Mouse (Mus musculus) testis, adult 2 months (tissue): ENCODE results near the gene Rtl5. TPM values are rescaled to one million over a fixed set of nuclear protein-coding genes. Genes with fewer than 3 reads are reported as not detected.

Experiments used
- H3K27ac ChIP-seq: fragments of 200-500 bp; 2 replicates; pipeline ENCODE4 v1.5.1; 2012; ENCODE audit warnings: low read depth, low read length; ENCODE audit not compliant: control insufficient read depth, insufficient read depth
- H3K27me3 ChIP-seq: fragments of 200-500 bp; 2 replicates; pipeline ENCODE4 v1.6.1; 2012; ENCODE audit warnings: mild to moderate bottlenecking, low read length, moderate library complexity; ENCODE audit not compliant: control insufficient read depth, insufficient read depth
- H3K36me3 ChIP-seq: fragments of 200-500 bp; 2 replicates; pipeline ENCODE4 v1.6.1; 2012; ENCODE audit warnings: mild to moderate bottlenecking, low read length; ENCODE audit not compliant: control insufficient read depth, insufficient read depth
- H3K4me1 ChIP-seq: fragments of 200-500 bp; 2 replicates; pipeline ENCODE4 v1.6.1; 2012; ENCODE audit warnings: low read length; ENCODE audit not compliant: control insufficient read depth, insufficient read depth
- H3K4me3 ChIP-seq: fragments of 200-500 bp; 2 replicates; pipeline ENCODE4 v1.5.1; 2012; ENCODE audit warnings: low read depth, mild to moderate bottlenecking, low read length, moderate library complexity, mixed read lengths; ENCODE audit not compliant: control insufficient read depth
- CTCF ChIP-seq: fragments of 200-500 bp; IDR thresholded peaks from 2 replicates; pipeline ENCODE4 v1.5.1; 2012; ENCODE audit warnings: low read depth, mild to moderate bottlenecking, inconsistent platforms, low read length, moderate library complexity; ENCODE audit not compliant: control insufficient read depth, insufficient read depth, insufficient replicate concordance
- POLR2A ChIP-seq: fragments of 200-500 bp; IDR thresholded peaks from 2 replicates; pipeline ENCODE4 v1.6.1; 2012; ENCODE audit warnings: low read depth, mild to moderate bottlenecking, inconsistent platforms, low read length, moderate library complexity; ENCODE audit not compliant: control insufficient read depth
- polyA plus RNA-seq: library from polyadenylated mRNA; depleted of rRNA; stranded (reverse); fragments of >200 nt; gene quantifications from 2 replicates; pipeline ENCODE4 v1.2.3, GENCODE M21; 2012; rRNA removed

The Rtl5 gene
- polyA plus RNA-seq, 1 experiment: 0.64 TPM

GRCm38 (mm10) chrX:102024976-102025375, 46.1 kb downstream of the Rtl5 start:
- Histone ChIP-seq H3K27ac (no peak overlapping the region), H3K4me3 (no peak overlapping the region), H3K36me3 (no peaks in the 10 kb centered on the region), H3K4me1 (no peaks in the 10 kb centered on the region), H3K27me3 (no peaks in the 10 kb centered on the region)
- TF ChIP-seq CTCF (no peak), POLR2A (no peak)

GRCm38 (mm10) chrX:102019471-102020240, 51.4 kb downstream of the Rtl5 start:
- Histone ChIP-seq H3K27me3 (no peaks in the 10 kb centered on the region), H3K27ac (no peak overlapping the region), H3K4me1 (no peaks in the 10 kb centered on the region), H3K4me3 (no peak overlapping the region), H3K36me3 (no peaks in the 10 kb centered on the region)
- TF ChIP-seq CTCF: no peak
- no peak for TF ChIP-seq POLR2A

GRCm38 (mm10) chrX:102018890-102019289, 52.2 kb downstream of the Rtl5 start:
- Histone ChIP-seq H3K27me3 (no peaks in the 10 kb centered on the region), H3K4me3 (no peak overlapping the region), H3K4me1 (no peaks in the 10 kb centered on the region), H3K36me3 (no peaks in the 10 kb centered on the region), H3K27ac (no peak overlapping the region)
- TF ChIP-seq POLR2A: no peak
- TF ChIP-seq CTCF: no peak

GRCm38 (mm10) chrX:102017213-102017923, 53.7 kb downstream of the Rtl5 start:
- no peaks in the 10 kb centered on the region for H3K4me1 ChIP-seq
- no peaks in the 10 kb centered on the region for H3K27me3 ChIP-seq
- H3K27ac ChIP-seq: no peak overlapping the region
- H3K36me3 ChIP-seq: no peaks in the 10 kb centered on the region
- TF ChIP-seq POLR2A (no peak), CTCF (no peak)
- H3K4me3 ChIP-seq: no peak overlapping the region

Other genes starting within 250 kb of the Rtl5 start
- 0.49 and 0.51 TPM in 2 replicates for gene Nhsl2, start 221.9 kb downstream of the Rtl5 start, polyA plus RNA-seq
- 4.2 and 5.1 TPM in 2 replicates for gene Pin4, start 48.1 kb upstream of the Rtl5 start, polyA plus RNA-seq
- gene Ercc6l, start 85.8 kb upstream of the Rtl5 start, polyA plus RNA-seq: 0.37 and 0.44 TPM in 2 replicates
- 27.2 and 39.7 TPM in 2 replicates for gene Rps4x, start 118.1 kb upstream of the Rtl5 start, polyA plus RNA-seq
- 85.8 and 92.9 TPM in 2 replicates for gene Cited1, start 180.9 kb upstream of the Rtl5 start, polyA plus RNA-seq